Mouse (Mus musculus): ENCODE results near the gene Nkd1. TPM values are rescaled to one million over a fixed set of nuclear protein-coding genes. Genes with fewer than 3 reads are reported as not detected.

Nkd1 gene
- polyA plus RNA-seq, 1 experiment from 2014 or later = 14.6 TPM

- Histone ChIP-seq H3K9ac (no peak overlapping the region), H3K27me3 (peaks cover 55% of the 10 kb centered on the region), H3K4me3 (no peak overlapping the region), H3K4me2 (no peak overlapping the region), H3K4me1 (replicated peaks) (peaks cover 7% of the 10 kb centered on the region), H3K27ac (no peak overlapping the region), H3K36me3 (no peaks in the 10 kb centered on the region), H3K9me3 (replicated peaks) (no peaks in the 10 kb centered on the region)
- 70% methylated on average over 3 of the region's 3 CpGs for WGBS
- ATAC-seq (replicated peaks; ENCODE audit: insufficient number of reproducible peaks, insufficient read depth, low FRiP score, low read depth) = no peak
Observed at GRCm38 (mm10) chr8:88626433-88626832, 105.3 kb downstream of the Nkd1 start.

- Histone ChIP-seq H3K9me3 (replicated peaks) (no peaks in the 10 kb centered on the region), H3K27me3 (peaks cover 53% of the 10 kb centered on the region), H3K27ac (no peak overlapping the region), H3K4me2 (peak overlapping the region; percentile 95), H3K9ac (peak overlapping the region; percentile 52), H3K4me3 (peak overlapping the region; percentile 58), H3K36me3 (no peaks in the 10 kb centered on the region), H3K4me1 (replicated peaks) (peaks cover 7% of the 10 kb centered on the region)
- no peak for ATAC-seq (replicated peaks; ENCODE audit: insufficient number of reproducible peaks, insufficient read depth, low FRiP score, low read depth)
- 15% methylated on average over 19 of the region's 19 CpGs for WGBS
Observed at GRCm38 (mm10) chr8:88626940-88627264, 105.7 kb downstream of the Nkd1 start.

GRCm38 (mm10) chr8:88627265-88627991 is 106.3 kb downstream of the Nkd1 start:
- H3K4me1 ChIP-seq (replicated peaks) = peaks cover 7% of the 10 kb centered on the region
- H3K27ac ChIP-seq = no peak overlapping the region
- peak overlapping the region; percentile 95 for H3K4me2 ChIP-seq
- ATAC-seq (replicated peaks; ENCODE audit: insufficient number of reproducible peaks, insufficient read depth, low FRiP score, low read depth) = peak; percentile 69
- WGBS = under 1% methylated on average over 105 of the region's 105 CpGs
- H3K27me3 ChIP-seq = peaks cover 48% of the 10 kb centered on the region
- peak overlapping the region; percentile 58 for H3K4me3 ChIP-seq
- H3K36me3 ChIP-seq = no peaks in the 10 kb centered on the region
- H3K9ac ChIP-seq = peak overlapping the region; percentile 52
- H3K9me3 ChIP-seq (replicated peaks) = no peaks in the 10 kb centered on the region

DNA sequence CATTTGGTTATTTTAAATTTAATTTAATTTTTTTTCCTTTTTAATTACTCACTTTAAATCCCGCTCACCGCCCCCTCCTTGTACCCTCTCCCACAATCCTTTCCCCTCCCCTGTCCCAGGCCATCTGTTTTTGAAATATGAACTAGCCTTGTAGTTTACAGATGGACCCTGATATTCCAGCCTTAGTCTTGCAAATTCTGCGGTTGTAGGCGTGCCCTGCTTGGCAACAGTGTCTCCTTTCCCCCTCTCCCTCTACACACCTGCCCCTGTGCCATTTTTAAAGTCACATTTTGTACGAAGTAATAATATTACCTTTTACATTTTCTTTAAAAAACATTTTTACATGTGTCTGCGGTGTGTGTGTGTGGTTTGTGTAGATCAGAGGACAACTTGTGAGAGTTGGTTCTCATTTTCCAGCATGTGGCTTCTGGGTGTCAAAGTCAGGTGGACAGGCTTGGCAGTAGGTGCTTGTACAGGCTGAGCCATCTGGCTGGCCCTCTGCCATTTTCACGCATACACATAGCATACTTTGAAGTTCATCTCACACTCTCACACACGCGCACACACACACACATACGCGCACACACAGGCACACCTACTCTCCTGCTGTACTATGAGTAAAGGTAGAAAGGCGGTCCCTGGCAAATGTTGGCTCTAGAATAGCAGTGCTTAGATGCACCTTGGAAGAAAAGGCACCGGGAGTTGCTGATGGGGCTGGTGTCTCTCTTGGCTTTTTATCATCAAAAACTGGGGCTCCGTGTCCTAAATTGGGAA is 107.0 kb downstream of the Nkd1 start:
- WGBS = 67% methylated on average over 14 of the region's 14 CpGs
- Histone ChIP-seq H3K9me3 (replicated peaks) (no peaks in the 10 kb centered on the region), H3K4me3 (peak overlapping the region; percentile 58), H3K27me3 (peaks cover 43% of the 10 kb centered on the region), H3K9ac (no peak overlapping the region; the same call in 1 of the 2 replicates), H3K27ac (no peak overlapping the region), H3K36me3 (no peaks in the 10 kb centered on the region), H3K4me1 (replicated peaks) (peaks cover 7% of the 10 kb centered on the region), H3K4me2 (peak overlapping the region; percentile 95)
- ATAC-seq (replicated peaks; ENCODE audit: insufficient number of reproducible peaks, insufficient read depth, low FRiP score, low read depth) = no peak

DNA sequence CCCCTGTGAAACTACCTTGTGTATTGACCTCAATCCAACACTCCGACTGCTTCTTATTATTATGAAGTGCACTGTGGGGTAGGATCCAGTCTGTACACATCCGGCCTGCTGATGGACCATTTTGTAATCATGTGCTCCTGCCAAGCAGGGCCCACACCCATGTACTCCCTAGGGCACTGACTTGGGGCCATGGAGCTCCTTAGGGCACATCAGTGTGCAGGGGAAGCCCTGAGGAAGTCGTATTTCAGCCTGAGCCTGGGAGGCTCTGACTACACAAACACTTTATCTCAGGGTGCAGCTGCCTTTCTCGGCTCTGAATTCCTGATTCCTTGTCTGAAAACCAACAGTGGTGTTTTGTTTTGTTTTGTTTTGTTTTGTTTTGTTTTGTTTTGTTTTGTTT is 109.1 kb downstream of the Nkd1 start:
- Histone ChIP-seq H3K9me3 (replicated peaks) (no peaks in the 10 kb centered on the region), H3K4me3 (no peak overlapping the region), H3K27me3 (peaks cover 31% of the 10 kb centered on the region), H3K36me3 (no peaks in the 10 kb centered on the region), H3K4me2 (no peak overlapping the region), H3K27ac (no peak overlapping the region), H3K9ac (no peak overlapping the region), H3K4me1 (replicated peaks) (peaks cover 12% of the 10 kb centered on the region)
- ATAC-seq (replicated peaks; ENCODE audit: insufficient number of reproducible peaks, insufficient read depth, low FRiP score, low read depth) = no peak
- WGBS = 62% methylated on average over 4 of the region's 4 CpGs

DNA sequence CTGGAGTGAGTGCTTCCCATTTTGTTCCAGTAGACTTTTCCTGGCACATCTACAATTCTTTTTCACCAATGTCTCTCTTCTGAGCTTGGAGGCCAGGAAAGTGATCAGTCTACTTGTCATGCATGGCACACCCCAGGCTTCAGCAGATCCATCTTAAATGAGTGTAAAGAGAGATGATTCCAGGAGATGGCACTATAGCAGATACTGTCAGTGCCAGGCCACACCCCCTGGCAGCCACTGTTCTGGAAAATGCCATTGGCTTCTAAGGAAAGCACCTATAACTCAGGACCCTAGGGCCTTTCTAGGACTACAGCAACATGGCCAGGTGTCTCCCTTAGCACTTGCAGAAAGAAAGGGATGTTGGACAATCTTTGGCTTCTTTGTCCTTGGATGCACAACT is 109.9 kb downstream of the Nkd1 start:
- Histone ChIP-seq H3K4me2 (no peak overlapping the region), H3K4me3 (no peak overlapping the region), H3K36me3 (no peaks in the 10 kb centered on the region), H3K27ac (no peak overlapping the region), H3K9ac (no peak overlapping the region), H3K27me3 (peaks cover 23% of the 10 kb centered on the region), H3K9me3 (replicated peaks) (no peaks in the 10 kb centered on the region), H3K4me1 (replicated peaks) (peaks cover 12% of the 10 kb centered on the region)
- ATAC-seq (replicated peaks; ENCODE audit: insufficient number of reproducible peaks, insufficient read depth, low FRiP score, low read depth) = no peak

- ATAC-seq (replicated peaks; ENCODE audit: insufficient number of reproducible peaks, insufficient read depth, low FRiP score, low read depth) = peak; percentile 59; the same call in 1 of the 2 replicates
- WGBS = 66% methylated on average over 7 of the region's 7 CpGs
- H3K4me2 ChIP-seq = no peak overlapping the region
- H3K4me1 ChIP-seq (replicated peaks) = 0 out of 2 replicates have a peak, but pooled peaks cover 4% of the 10 kb centered on the region
- peak overlapping the region; percentile 43; the same call in 1 of the 2 replicates for H3K27ac ChIP-seq
- no peaks in the 10 kb centered on the region for H3K36me3 ChIP-seq
- no peaks in the 10 kb centered on the region for H3K9me3 ChIP-seq (replicated peaks)
- no peak overlapping the region for H3K9ac ChIP-seq
- H3K4me3 ChIP-seq = no peak overlapping the region
- peaks cover 10% of the 10 kb centered on the region for H3K27me3 ChIP-seq
Observed at GRCm38 (mm10) chr8:88633343-88633765, 112.2 kb downstream of the Nkd1 start.

DNA sequence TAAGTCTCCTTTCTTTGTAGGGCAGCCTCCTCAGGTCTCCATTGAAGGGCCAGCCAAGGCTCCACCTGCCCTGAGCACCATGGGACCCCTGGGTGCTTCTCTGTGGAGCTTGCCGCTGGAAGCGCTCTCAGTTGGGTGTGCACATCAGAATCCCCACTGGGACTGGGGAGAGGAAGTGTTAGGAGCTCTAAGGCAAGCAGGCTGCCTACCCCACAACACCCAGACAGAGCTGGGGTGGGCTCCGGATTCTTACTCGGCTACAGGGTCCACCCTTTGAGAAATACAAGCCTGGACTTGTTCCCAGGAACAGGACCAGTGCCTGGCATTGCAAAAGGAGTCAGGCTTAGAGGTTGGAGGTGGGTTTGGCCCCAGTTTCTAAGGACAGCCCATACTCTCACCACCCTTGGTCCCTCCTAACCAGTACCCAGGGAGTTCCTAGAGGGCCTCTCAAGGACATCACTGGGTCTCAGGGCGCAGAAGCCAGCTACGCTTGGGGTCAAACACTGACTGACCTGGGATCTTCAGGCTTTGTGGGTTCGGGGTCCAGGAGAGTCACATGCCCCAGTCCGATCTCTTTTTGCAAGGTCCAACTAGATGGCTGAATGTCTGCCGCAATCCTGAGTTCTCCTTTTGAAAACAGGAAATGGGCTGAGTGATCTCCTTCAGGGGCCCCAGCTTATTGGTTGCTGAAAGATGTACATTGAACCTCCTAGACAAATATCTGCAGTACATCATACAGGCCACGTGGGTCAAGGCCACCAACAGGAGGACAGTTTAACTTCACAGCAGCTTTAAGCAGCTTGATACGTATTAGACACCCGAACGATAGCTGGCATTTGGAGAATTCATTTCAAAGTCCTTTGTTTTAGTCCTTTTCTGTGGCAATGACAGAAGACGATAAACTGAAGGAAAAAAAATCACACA is 114.6 kb downstream of the Nkd1 start, which contains the start of gene Snx20:
Snx20 (minus strand) TSS at position 655 of the 924 bp plus-strand sequence.
- Histone ChIP-seq H3K36me3 (no peaks in the 10 kb centered on the region), H3K27ac (0 out of 2 replicates have a peak within 1 kb of the TSS, but pooled peaks have one; percentile 23), H3K4me2 (peak within 1 kb of the TSS; percentile 10; the same call in 1 of the 2 replicates), H3K9me3 (replicated peaks) (no peaks in the 10 kb centered on the region), H3K27me3 (no peaks in the 10 kb centered on the region), H3K4me3 (peak within 1 kb of the TSS; percentile 33), H3K4me1 (replicated peaks) (0 out of 2 replicates have a peak, but pooled peaks cover 4% of the 10 kb centered on the region), H3K9ac (no peak within 1 kb of the TSS)
- ATAC-seq (replicated peaks; ENCODE audit: insufficient number of reproducible peaks, insufficient read depth, low FRiP score, low read depth) = no peak
- 69% methylated on average over 14 of the region's 14 CpGs for WGBS

DNA sequence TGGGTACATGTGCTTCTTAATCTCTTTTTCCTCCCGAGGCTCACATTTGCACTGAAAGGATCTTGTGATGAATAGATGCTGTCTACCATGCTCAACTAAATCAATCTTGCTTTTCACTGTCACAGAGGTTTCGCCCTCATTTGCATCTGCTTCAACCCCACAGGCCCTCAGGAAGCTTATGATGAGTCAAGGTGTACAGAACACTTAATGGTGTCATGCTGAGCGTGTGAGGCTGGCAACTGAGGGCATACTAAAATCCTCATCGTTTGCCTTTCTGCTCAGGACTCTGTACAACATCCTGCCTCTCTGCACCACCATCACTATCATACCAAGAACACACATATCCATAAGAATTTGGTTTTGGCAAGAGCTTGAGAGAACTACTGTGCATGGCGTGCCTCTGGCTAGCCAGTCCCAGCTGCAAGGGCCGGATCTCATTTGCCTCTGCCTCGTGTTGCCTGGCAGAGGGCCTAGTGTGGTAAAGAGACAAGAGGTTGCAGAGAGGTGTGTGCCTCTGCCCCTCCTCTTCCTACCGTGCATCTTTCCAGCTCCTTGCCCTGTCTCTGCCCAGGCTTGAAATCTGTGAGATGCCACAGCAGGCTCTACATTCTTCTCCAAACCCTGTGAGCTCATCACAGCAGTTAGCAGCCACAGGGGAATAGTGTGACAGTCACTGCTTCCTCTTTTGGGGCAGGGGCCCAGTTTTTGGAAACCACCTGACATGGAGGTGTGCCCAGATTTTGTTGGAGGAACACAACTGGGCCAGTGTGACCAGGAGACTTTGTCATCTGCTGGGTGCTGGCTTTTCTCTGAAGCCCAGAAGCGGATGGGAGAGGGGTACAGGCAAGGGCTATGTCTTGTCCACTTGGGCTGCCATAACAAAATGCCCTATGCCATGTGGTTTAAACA is 116.2 kb downstream of the Nkd1 start:
- Histone ChIP-seq H3K9me3 (replicated peaks) (no peaks in the 10 kb centered on the region), H3K4me1 (replicated peaks) (0 out of 2 replicates have a peak, but pooled peaks cover 4% of the 10 kb centered on the region), H3K4me3 (no peak overlapping the region), H3K27me3 (no peaks in the 10 kb centered on the region), H3K27ac (no peak overlapping the region), H3K4me2 (no peak overlapping the region), H3K36me3 (no peaks in the 10 kb centered on the region), H3K9ac (no peak overlapping the region)
- no peak for ATAC-seq (replicated peaks; ENCODE audit: insufficient number of reproducible peaks, insufficient read depth, low FRiP score, low read depth)
- WGBS = 63% methylated on average over 9 of the region's 9 CpGs

GRCm38 (mm10) chr8:88638908-88639307 is 117.8 kb downstream of the Nkd1 start:
- Histone ChIP-seq H3K4me1 (replicated peaks) (no peaks in the 10 kb centered on the region), H3K9me3 (replicated peaks) (no peaks in the 10 kb centered on the region), H3K27me3 (no peaks in the 10 kb centered on the region), H3K27ac (no peak overlapping the region), H3K36me3 (no peaks in the 10 kb centered on the region), H3K4me2 (no peak overlapping the region), H3K9ac (no peak overlapping the region), H3K4me3 (no peak overlapping the region)
- ATAC-seq (replicated peaks; ENCODE audit: insufficient number of reproducible peaks, insufficient read depth, low FRiP score, low read depth) = no peak
- WGBS = 88% methylated on average over 3 of the region's 3 CpGs
